Mouse (Mus musculus) heart, postnatal 0 days (tissue): ENCODE measurements around the gene Phlpp2. TPM values are rescaled to one million over a fixed set of nuclear protein-coding genes. Genes with fewer than 3 reads are reported as not detected.

Experiments used
- ATAC-seq: fragments of 200-750 bp; cut with Nextera tagmentation; 2 replicates; pipeline ENCODE4 v1.8.0; 2017; ENCODE audit warnings: low read depth, moderate number of reproducible peaks, moderate library complexity; ENCODE audit not compliant: insufficient read depth
- DNase-seq: peaks from one replicate; pipeline ENCODE4 v3.0.0-alpha.2; 2016; ENCODE audit warnings: low spot score
- H3K27ac ChIP-seq: fragments of 300-500 bp; sonication (generic); 2 replicates; pipeline ENCODE4 v1.5.1; 2014; ENCODE audit warnings: low read depth, mild to moderate bottlenecking
- H3K27me3 ChIP-seq: fragments of 300-500 bp; sonication (generic); 2 replicates; pipeline ENCODE4 v1.6.1; 2014; ENCODE audit warnings: low read length, mixed read lengths; ENCODE audit not compliant: control insufficient read depth, insufficient read depth
- H3K36me3 ChIP-seq: fragments of 300-500 bp; sonication (generic); replicated peaks from 2 replicates; pipeline ENCODE4 v1.6.1; 2014; ENCODE audit warnings: low read length, mixed read lengths; ENCODE audit not compliant: control insufficient read depth, insufficient read depth
- H3K4me1 ChIP-seq: fragments of 300-500 bp; sonication (generic); 2 replicates; pipeline ENCODE4 v1.6.1; 2014; ENCODE audit warnings: antibody characterized with exemption; ENCODE audit not compliant: control insufficient read depth, insufficient read depth
- H3K4me2 ChIP-seq: fragments of 300-500 bp; sonication (generic); 2 replicates; pipeline ENCODE4 v1.6.1; 2014; ENCODE audit warnings: low read depth, mild to moderate bottlenecking, low read length, moderate library complexity
- H3K4me3 ChIP-seq: fragments of 300-500 bp; sonication (generic); 2 replicates; pipeline ENCODE4 v1.5.1; 2014; ENCODE audit warnings: low read depth, low read length
- H3K9ac ChIP-seq: fragments of 300-500 bp; sonication (generic); replicated peaks from 2 replicates; pipeline ENCODE4 v1.6.1; 2014; ENCODE audit warnings: low read depth, low read length, mixed read lengths
- H3K9me3 ChIP-seq: fragments of 300-500 bp; sonication (generic); replicated peaks from 2 replicates; pipeline ENCODE4 v1.6.1; 2016; ENCODE audit warnings: low read length; ENCODE audit not compliant: control insufficient read depth
- CTCF ChIP-seq: IDR thresholded peaks from 2 replicates; pipeline ENCODE4 v1.5.1; 2016; ENCODE audit warnings: antibody characterized with exemption, control low read depth, low read depth
- EP300 ChIP-seq: IDR thresholded peaks from 2 replicates; pipeline ENCODE4 v1.6.1; 2016; ENCODE audit warnings: antibody characterized with exemption, low read depth
- WGBS: fragments of 180-500 bp; shearing (Covaris S2); extraction: QIAGEN DNeasy Blood & Tissue Kit; methylation state at CpG from one replicate; pipeline ENCODE4 v1.1.7; 2014; 5-methylcytosine and 5-hydroxymethylcytosine counted together
- polyA plus RNA-seq: library from polyadenylated mRNA; unstranded; fragments of >200 nt; fragmentation: Nextera tagmentation; extraction: Ambion mirVana; gene quantifications from 2 replicates; pipeline ENCODE4 v1.2.1, GENCODE M21; 2015
- total RNA-seq: library from RNA; depleted of rRNA; stranded (reverse); fragments of >200 nt; gene quantifications from 2 replicates; pipeline ENCODE4 v1.2.3, GENCODE M21; 2014; ENCODE audit warnings: low replicate concordance; rRNA removed

The Phlpp2 gene
- total RNA-seq, result 2.2 and 2.3 TPM in 2 replicates
- 0.67 and 0.80 TPM in 2 replicates for polyA plus RNA-seq

- WGBS, result under 1% methylated on average over 34 of the region's 42 CpGs
- Histone ChIP-seq H3K27me3 (no peaks in the 10 kb centered on the region), H3K4me3 (peak within 1 kb of the TSS; percentile 92), H3K4me1 (peaks cover 7% of the 10 kb centered on the region; the same call in 1 of the 2 replicates), H3K9ac (peak within 1 kb of the TSS; percentile 87), H3K27ac (peak within 1 kb of the TSS; percentile 78), H3K36me3 (no peaks in the 10 kb centered on the region), H3K9me3 (no peaks in the 10 kb centered on the region), H3K4me2 (peak within 1 kb of the TSS; percentile 78)
- DNase-seq (peak; percentile 94), ATAC-seq (peak; percentile 98)
- TF ChIP-seq EP300 (no peak), CTCF (peak; percentile 50)
Observed at GRCm38 (mm10) chr8:109868003-109868679, at the start of gene Phlpp2. TSS of gene Phlpp2 (plus strand) at chr8:109868542.

- H3K27me3 ChIP-seq, result no peaks in the 10 kb centered on the region
- no peak overlapping the region for H3K4me3 ChIP-seq
- peaks cover 14% of the 10 kb centered on the region for H3K36me3 ChIP-seq
- H3K27ac ChIP-seq, result no peak overlapping the region
- DNase-seq (no peak), ATAC-seq (no peak)
- TF ChIP-seq CTCF (no peak), EP300 (no peak)
- no peak overlapping the region for H3K4me2 ChIP-seq
- H3K9ac ChIP-seq, result no peak overlapping the region
- no peaks in the 10 kb centered on the region for H3K9me3 ChIP-seq
- H3K4me1 ChIP-seq, result no peaks in the 10 kb centered on the region
- WGBS, result 91% methylated on average over 2 of the region's 2 CpGs
Observed at GRCm38 (mm10) chr8:109823561-109823960, 44.8 kb upstream of the Phlpp2 start.

GRCm38 (mm10) chr8:109839822-109840221 is 28.5 kb upstream of the Phlpp2 start:
- ATAC-seq (no peak), DNase-seq (no peak)

DNA sequence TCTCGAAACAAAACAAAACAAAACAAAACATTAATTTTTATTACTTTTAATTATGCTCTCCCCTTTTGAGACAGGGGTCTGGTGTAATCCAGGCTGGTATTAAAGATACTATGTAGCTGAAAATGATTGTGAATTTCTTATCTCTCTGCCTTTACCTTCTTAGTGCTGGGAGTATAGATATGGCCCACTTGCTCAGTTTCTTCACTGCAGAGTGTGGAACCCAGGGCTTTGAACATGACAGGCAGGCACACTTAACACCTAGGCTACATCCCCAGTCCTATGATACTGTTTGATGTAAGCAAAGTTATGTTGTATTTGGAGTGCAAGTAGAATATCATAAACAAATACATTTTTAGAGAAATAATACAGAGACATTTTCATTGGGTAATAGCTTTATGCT is 25.9 kb upstream of the Phlpp2 start:
- H3K36me3 ChIP-seq, result peaks cover 64% of the 10 kb centered on the region
- H3K9ac ChIP-seq, result no peak overlapping the region
- H3K9me3 ChIP-seq, result no peaks in the 10 kb centered on the region
- H3K27ac ChIP-seq, result no peak overlapping the region
- ATAC-seq (no peak), DNase-seq (no peak)
- H3K4me3 ChIP-seq, result no peak overlapping the region
- H3K27me3 ChIP-seq, result no peaks in the 10 kb centered on the region
- TF ChIP-seq EP300 (no peak), CTCF (no peak)
- H3K4me1 ChIP-seq, result peaks cover 1% of the 10 kb centered on the region; the same call in 1 of the 2 replicates
- no peak overlapping the region for H3K4me2 ChIP-seq
- 86% methylated on average over 1 of the region's 1 CpGs for WGBS

More at GRCm38 (mm10) chr8:109839822-109840221, 28.5 kb upstream of the Phlpp2 start:
- Histone ChIP-seq H3K4me3 (no peak overlapping the region), H3K36me3 (peaks cover 54% of the 10 kb centered on the region), H3K9me3 (no peaks in the 10 kb centered on the region), H3K27me3 (no peaks in the 10 kb centered on the region), H3K4me1 (no peaks in the 10 kb centered on the region), H3K27ac (no peak overlapping the region), H3K9ac (no peak overlapping the region), H3K4me2 (no peak overlapping the region)
- TF ChIP-seq CTCF (no peak), EP300 (no peak)
- WGBS, result 98% methylated on average over 2 of the region's 2 CpGs

GRCm38 (mm10) chr8:109847866-109848265 is 20.5 kb upstream of the Phlpp2 start:
- Histone ChIP-seq H3K4me2 (no peak overlapping the region), H3K4me1 (peaks cover 14% of the 10 kb centered on the region), H3K9me3 (no peaks in the 10 kb centered on the region), H3K36me3 (peaks cover 65% of the 10 kb centered on the region), H3K27ac (peak overlapping the region; percentile 56), H3K9ac (no peak overlapping the region), H3K4me3 (no peak overlapping the region), H3K27me3 (no peaks in the 10 kb centered on the region)
- WGBS, result 21% methylated on average over 2 of the region's 2 CpGs
- ATAC-seq (peak; percentile 41; the same call in 1 of the 2 replicates), DNase-seq (peak; percentile 33)
- TF ChIP-seq CTCF, result no peak
- no peak for TF ChIP-seq EP300
